Mouse (Mus musculus): ENCODE results near the gene Iqcd. TPM values are rescaled to one million over a fixed set of nuclear protein-coding genes. Genes with fewer than 3 reads are reported as not detected.

Gene Iqcd
- total and polyA plus RNA-seq, 2 experiments = 0.09 to 0.22 TPM

GRCm38 (mm10) chr5:120579898-120580626 is 8.8 kb upstream of the Iqcd start:
- Histone ChIP-seq H3K27me3 (ENCODE audit: control insufficient read depth, insufficient read depth, low read length) (no peaks in the 10 kb centered on the region), H3K4me1 (ENCODE audit: control insufficient read depth, insufficient read depth, low read length) (peaks cover 24% of the 10 kb centered on the region), H3K27ac (replicated peaks; ENCODE audit: insufficient read depth, low read depth, low read length) (no peak overlapping the region), H3K36me3 (ENCODE audit: control insufficient read depth, insufficient read depth, low read length) (peaks cover 20% of the 10 kb centered on the region), H3K9ac (ENCODE audit: low read depth, low read length) (peak overlapping the region; percentile 30; the same call in 1 of the 2 replicates), H3K4me3 (ENCODE audit: insufficient read depth, low read depth, low read length) (no peak overlapping the region), H3K79me2 (ENCODE audit: control insufficient read depth, insufficient read depth, low read length) (peaks cover 34% of the 10 kb centered on the region)
- no peak for TF ChIP-seq CTCF (IDR thresholded peaks at IDR 0.05; ENCODE audit: low read depth, low read length)
- no peak for TF ChIP-seq POLR2A (IDR thresholded peaks at IDR 0.05; ENCODE audit: extremely low read depth, insufficient read depth, low read length)
- no peak for DNase-seq (ENCODE audit: extremely low read depth, low read depth, low spot score)
- WGBS = 89% methylated on average over 26 of the region's 26 CpGs

GRCm38 (mm10) chr5:120582002-120582401 is 6.8 kb upstream of the Iqcd start:
- no peak for DNase-seq (ENCODE audit: extremely low read depth, low read depth, low spot score)
- Histone ChIP-seq H3K4me3 (ENCODE audit: insufficient read depth, low read depth, low read length) (no peak overlapping the region), H3K27ac (replicated peaks; ENCODE audit: insufficient read depth, low read depth, low read length) (no peak overlapping the region), H3K27me3 (ENCODE audit: control insufficient read depth, insufficient read depth, low read length) (no peaks in the 10 kb centered on the region), H3K79me2 (ENCODE audit: control insufficient read depth, insufficient read depth, low read length) (peaks cover 29% of the 10 kb centered on the region), H3K4me1 (ENCODE audit: control insufficient read depth, insufficient read depth, low read length) (peaks cover 27% of the 10 kb centered on the region), H3K36me3 (ENCODE audit: control insufficient read depth, insufficient read depth, low read length) (peaks cover 21% of the 10 kb centered on the region), H3K9ac (ENCODE audit: low read depth, low read length) (no peak overlapping the region)
- WGBS = 82% methylated on average over 9 of the region's 9 CpGs
- no peak for TF ChIP-seq POLR2A (IDR thresholded peaks at IDR 0.05; ENCODE audit: extremely low read depth, insufficient read depth, low read length)
- no peak for TF ChIP-seq CTCF (IDR thresholded peaks at IDR 0.05; ENCODE audit: low read depth, low read length)

- no peaks in the 10 kb centered on the region for H3K27me3 ChIP-seq (ENCODE audit: control insufficient read depth, insufficient read depth, low read length)
- 95% methylated on average over 4 of the region's 4 CpGs for WGBS
- H3K9ac ChIP-seq (ENCODE audit: low read depth, low read length) = no peak overlapping the region
- DNase-seq (ENCODE audit: extremely low read depth, low read depth, low spot score) = no peak
- peaks cover 21% of the 10 kb centered on the region for H3K36me3 ChIP-seq (ENCODE audit: control insufficient read depth, insufficient read depth, low read length)
- H3K4me1 ChIP-seq (ENCODE audit: control insufficient read depth, insufficient read depth, low read length) = peaks cover 27% of the 10 kb centered on the region
- peaks cover 23% of the 10 kb centered on the region for H3K79me2 ChIP-seq (ENCODE audit: control insufficient read depth, insufficient read depth, low read length)
- H3K27ac ChIP-seq (replicated peaks; ENCODE audit: insufficient read depth, low read depth, low read length) = no peak overlapping the region
- H3K4me3 ChIP-seq (ENCODE audit: insufficient read depth, low read depth, low read length) = no peak overlapping the region
- TF ChIP-seq CTCF (IDR thresholded peaks at IDR 0.05; ENCODE audit: low read depth, low read length) = no peak
- TF ChIP-seq POLR2A (IDR thresholded peaks at IDR 0.05; ENCODE audit: extremely low read depth, insufficient read depth, low read length) = no peak
These were observed 5.3 kb upstream of the Iqcd start for GRCm38 (mm10) chr5:120583511-120583910.

- 67% methylated on average over 15 of the region's 15 CpGs for WGBS
- Histone ChIP-seq H3K27ac (replicated peaks; ENCODE audit: insufficient read depth, low read depth, low read length) (no peak overlapping the region), H3K4me1 (ENCODE audit: control insufficient read depth, insufficient read depth, low read length) (peaks cover 17% of the 10 kb centered on the region), H3K79me2 (ENCODE audit: control insufficient read depth, insufficient read depth, low read length) (peaks cover 16% of the 10 kb centered on the region), H3K9ac (ENCODE audit: low read depth, low read length) (no peak overlapping the region), H3K27me3 (ENCODE audit: control insufficient read depth, insufficient read depth, low read length) (no peaks in the 10 kb centered on the region), H3K36me3 (ENCODE audit: control insufficient read depth, insufficient read depth, low read length) (peaks cover 21% of the 10 kb centered on the region), H3K4me3 (ENCODE audit: insufficient read depth, low read depth, low read length) (no peak overlapping the region)
- TF ChIP-seq POLR2A (IDR thresholded peaks at IDR 0.05; ENCODE audit: extremely low read depth, insufficient read depth, low read length) = no peak
- no peak for TF ChIP-seq CTCF (IDR thresholded peaks at IDR 0.05; ENCODE audit: low read depth, low read length)
- DNase-seq (ENCODE audit: extremely low read depth, low read depth, low spot score) = no peak
These were observed 3.8 kb upstream of the Iqcd start for GRCm38 (mm10) chr5:120584968-120585367.

GRCm38 (mm10) chr5:120586741-120587615 is 1.8 kb upstream of the Iqcd start:
- Histone ChIP-seq H3K79me2 (ENCODE audit: control insufficient read depth, insufficient read depth, low read length) (peaks cover 14% of the 10 kb centered on the region), H3K27me3 (ENCODE audit: control insufficient read depth, insufficient read depth, low read length) (no peaks in the 10 kb centered on the region), H3K27ac (replicated peaks; ENCODE audit: insufficient read depth, low read depth, low read length) (peak overlapping the region; percentile 74), H3K4me1 (ENCODE audit: control insufficient read depth, insufficient read depth, low read length) (peaks cover 16% of the 10 kb centered on the region), H3K36me3 (ENCODE audit: control insufficient read depth, insufficient read depth, low read length) (peaks cover 17% of the 10 kb centered on the region), H3K4me3 (ENCODE audit: insufficient read depth, low read depth, low read length) (peak overlapping the region; percentile 79), H3K9ac (ENCODE audit: low read depth, low read length) (peak overlapping the region; percentile 90)
- TF ChIP-seq CTCF (IDR thresholded peaks at IDR 0.05; ENCODE audit: low read depth, low read length) (no peak), POLR2A (IDR thresholded peaks at IDR 0.05; ENCODE audit: extremely low read depth, insufficient read depth, low read length) (peak; percentile 62; the same call in 1 of the 2 replicates)
- DNase-seq (ENCODE audit: extremely low read depth, low read depth, low spot score) = peak; percentile 97
- 5% methylated on average over 17 of the region's 17 CpGs for WGBS
